Mouse (Mus musculus): Measurements from ENCODE around the gene Gm20708.

DNA sequence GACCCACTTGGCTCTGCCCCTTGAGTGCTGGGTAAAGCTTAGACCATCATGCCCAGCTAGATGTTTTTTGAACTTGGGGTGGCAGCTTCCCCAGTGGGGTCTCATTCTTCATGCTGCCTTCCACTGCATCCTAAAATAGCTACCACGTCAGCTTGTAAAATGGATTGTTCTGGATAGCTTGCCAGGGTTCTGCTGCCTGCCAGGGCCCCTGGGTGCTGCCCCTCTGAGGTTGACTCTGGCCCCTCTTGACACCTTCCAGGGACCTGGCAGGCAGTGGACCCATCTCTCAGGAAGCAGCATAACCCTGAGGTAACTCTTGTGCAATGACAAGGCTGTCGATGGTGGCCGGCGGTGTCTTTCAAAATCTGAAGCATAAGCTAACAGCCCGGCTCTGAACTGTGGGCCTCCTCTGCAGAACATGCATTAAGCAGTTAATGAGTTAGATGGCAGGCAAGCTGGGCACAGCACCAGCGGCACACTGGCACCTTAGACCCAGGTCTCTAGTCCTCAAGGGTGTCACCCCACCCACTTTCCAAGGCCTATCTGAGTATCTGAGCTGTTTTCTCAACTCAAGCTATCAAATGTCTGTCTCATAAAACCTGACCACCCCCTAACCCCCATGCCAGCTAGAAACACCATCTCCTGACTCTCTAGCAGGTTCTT lies 5.4 kb downstream of the Gm20708 start:
- TF ChIP-seq CTCF (IDR thresholded peaks at IDR 0.05; ENCODE audit: low read depth, low read length): no peak
- no peak for TF ChIP-seq POLR2A (IDR thresholded peaks at IDR 0.05; ENCODE audit: insufficient read depth, low read length)

Data from ES-Bruce4 (cell line).